9 mouse cellular contexts compared by ENCODE assay signal in genomic region chr16:31935091-31935979, GRCm38 (mm10). TPM values are rescaled to one million over a fixed set of nuclear protein-coding genes. Genes with fewer than 3 reads are reported as not detected.
A peak's percentile ranks its signal among the peaks of the same experiment; 100 is the strongest.
DNase-seq lines count a peak whose midpoint lies in the region; ATAC-seq and TF ChIP-seq lines count a peak whose summit lies in the region.
"Had no signal": no experiment of that assay in that cellular context is flagged by ENCODE, and none has a peak within 500 bp of the region (broad histone marks: within the 10 kb centered on the region; RNA-seq: fewer than 3 reads in every experiment).

No protein-coding gene starts in this region.

- H3K4me2 ChIP-seq in forebrain, embryonic 14.5 days (ENCODE audit: low read length) = peak overlapping the region; percentile 83

- peak overlapping the region; percentile 51 for H3K9ac ChIP-seq in forebrain, embryonic 14.5 days (ENCODE audit: low read length)

- peak overlapping the region; percentile 38 for H3K4me3 ChIP-seq in forebrain, embryonic 14.5 days (ENCODE audit: low read depth, low read length)
- H3K4me3 ChIP-seq: myocyte had no signal

- DNase-seq in layer of hippocampus, postnatal 10 days (ENCODE audit: low spot score in 2 of 2) = peak; percentile 40 to 55
- DNase-seq in layer of hippocampus, adult 9-10 months (ENCODE audit: low spot score) = no peak
- peak; percentile 43 for DNase-seq in brain, embryonic 14.5 days (ENCODE audit: low read depth)
- DNase-seq in forebrain, embryonic 14.5 days (ENCODE audit: low spot score) = peak; percentile 24
- peak; percentile 48 to 71 for DNase-seq in left cerebral cortex, postnatal 25 days (ENCODE audit: low spot score in 2 of 2)
- DNase-seq in neural tube, embryonic 10.5 days (ENCODE audit: extremely low spot score, low spot score) = peak; percentile 51
- DNase-seq in yolk sac, embryonic 10.5 days (ENCODE audit: low spot score) = no peak

- H3K27me3 ChIP-seq in forebrain, embryonic 14.5 days (replicated peaks; ENCODE audit: control insufficient read depth, insufficient read depth, low read length) = peaks cover 5% of the 10 kb centered on the region

- ATAC-seq in forebrain, embryonic 14.5 days = no peak
- ATAC-seq in inflammation-experienced regulatory T-cells, adult 6 months = no peak

- H3K36me3 ChIP-seq in forebrain, embryonic 14.5 days (ENCODE audit: control insufficient read depth, insufficient read depth, low read length) = no peaks in the 10 kb centered on the region

- peaks cover 9% of the 10 kb centered on the region for H3K4me1 ChIP-seq in forebrain, embryonic 14.5 days (ENCODE audit: control insufficient read depth, insufficient read depth, low read length)

- TF ChIP-seq CTCF in brain, embryonic 14.5 days (IDR thresholded peaks at IDR 0.05; ENCODE audit: borderline replicate concordance, extremely low read depth, insufficient read depth, insufficient read length) = no peak

- H3K9me3 ChIP-seq in forebrain, embryonic 14.5 days (replicated peaks; ENCODE audit: control insufficient read depth, low read length) = no peaks in the 10 kb centered on the region

- WGBS in forebrain, embryonic 14.5 days = 6% methylated on average over 36 of the region's 36 CpGs

- no peak for TF ChIP-seq POLR2A in brain, embryonic 14.5 days (IDR thresholded peaks at IDR 0.05; ENCODE audit: borderline replicate concordance, extremely low read depth, insufficient read depth, insufficient read length, poor library complexity, severe bottlenecking)

- H3K27ac ChIP-seq in forebrain, embryonic 14.5 days (ENCODE audit: low read depth, low read length) = no peak overlapping the region

- intact Hi-C loops in left cerebral cortex, postnatal 25 days (cut with DNase I) = no loop called here

RNA-seq across cellular contexts. Expression of gene Pigz, which starts 1.7 kb away (rescaled TPM):
- total RNA-seq in layer of hippocampus, postnatal 10 days (2021) = 1 to 10 TPM; 6.9 to 7.0 TPM
- polyA plus RNA-seq in brain, embryonic 14.5 days (2012; rRNA removed) = 0.86 and 1.5 TPM in 2 replicates
- polyA plus RNA-seq in forebrain, embryonic 14.5 days (2014; fragmentation: Nextera tagmentation; extraction: Ambion mirVana) = 0.91 and 2.2 TPM in 2 replicates
- total RNA-seq in left cerebral cortex, postnatal 25 days (2021) = 10 to 100 TPM; 23.3 to 25.1 TPM
- under 1 TPM in 1 of 3 experiments, not detected in 2; 0.36 TPM for polyA plus RNA-seq in inflammation-experienced regulatory T-cells, adult 6 months (2017; shearing (Covaris generic))

RNA-seq across cellular contexts. Expression of gene 0610012G03Rik, which starts 13.0 kb away (rescaled TPM):
- 10 to 100 TPM; 53.6 to 55.9 TPM for total RNA-seq in layer of hippocampus, postnatal 10 days (2021)
- polyA plus RNA-seq in brain, embryonic 14.5 days (2012; rRNA removed) = 67.6 and 92.3 TPM in 2 replicates
- polyA plus RNA-seq in forebrain, embryonic 14.5 days (2014; fragmentation: Nextera tagmentation; extraction: Ambion mirVana) = 127 and 136 TPM in 2 replicates
- total RNA-seq in left cerebral cortex, postnatal 25 days (2021) = 10 to 100 TPM; 45.3 to 47.3 TPM
- polyA plus RNA-seq in inflammation-experienced regulatory T-cells, adult 6 months (2017; shearing (Covaris generic)) = 10 to 100 TPM in 1 of 3 experiments, 1 to 10 TPM in 1, under 1 TPM in 1; 0.54 to 12.2 (median 3.0) TPM

RNA-seq across cellular contexts. Expression of gene Ncbp2, which starts 13.0 kb away (rescaled TPM):
- total RNA-seq in layer of hippocampus, postnatal 10 days (2021) = 10 to 100 TPM; 49.1 to 57.3 TPM
- 77.3 and 93.8 TPM in 2 replicates for polyA plus RNA-seq in brain, embryonic 14.5 days (2012; rRNA removed)
- 103 and 116 TPM in 2 replicates for polyA plus RNA-seq in forebrain, embryonic 14.5 days (2014; fragmentation: Nextera tagmentation; extraction: Ambion mirVana)
- total RNA-seq in left cerebral cortex, postnatal 25 days (2021) = 10 to 100 TPM; 50.9 to 53.8 TPM
- 10 to 100 TPM; 27.3 to 45.9 (median 35.4) TPM for polyA plus RNA-seq in inflammation-experienced regulatory T-cells, adult 6 months (2017; shearing (Covaris generic))

RNA-seq across cellular contexts. Expression of gene Meltf, which starts 56.7 kb away (rescaled TPM):
- total RNA-seq in layer of hippocampus, postnatal 10 days (2021) = under 1 TPM; 0.18 to 0.36 TPM
- 0.15 and 0.16 TPM in 2 replicates for polyA plus RNA-seq in brain, embryonic 14.5 days (2012; rRNA removed)
- polyA plus RNA-seq in forebrain, embryonic 14.5 days (2014; fragmentation: Nextera tagmentation; extraction: Ambion mirVana) = 0.04 and 0.09 TPM in 2 replicates
- under 1 TPM; 0.30 to 0.55 TPM for total RNA-seq in left cerebral cortex, postnatal 25 days (2021)
- polyA plus RNA-seq in inflammation-experienced regulatory T-cells, adult 6 months (2017; shearing (Covaris generic)) = not detected
- polyA plus RNA-seq: myocyte had no signal

Comparison
In these comparisons a context has a peak if more than half of its experiments do, and no peak if none do; other contexts are left out.
1. DNase-seq: peak in layer of hippocampus, postnatal 10 days (2 of 2), brain, embryonic 14.5 days (single experiment), forebrain, embryonic 14.5 days (single experiment), left cerebral cortex, postnatal 25 days (2 of 2) and neural tube, embryonic 10.5 days (single experiment); none in layer of hippocampus, adult 9-10 months (single experiment) and yolk sac, embryonic 10.5 days (single experiment).